Mouse (Mus musculus) erythroid progenitor cell, adult 5-6 weeks (primary cell): ENCODE measurements around the gene Sept3. TPM values are rescaled to one million over a fixed set of nuclear protein-coding genes. Genes with fewer than 3 reads are reported as not detected.

Experiments
- ATAC-seq: replicated peaks from 2 replicates; pipeline ENCODE4 v1.8.0; 2016; ENCODE audit warnings: moderate number of reproducible peaks, mild to moderate bottlenecking, moderate TSS enrichment, inconsistent platforms; ENCODE audit not compliant: poor library complexity, low FRiP score, severe bottlenecking
- total RNA-seq, 2 experiments: library from RNA; stranded (forward) in 1 of 2; stranded (reverse) in 1 of 2; fragments of 150-400 nt in 1 of 2; fragments of 186-747, 209-891 nt in 1 of 2; gene quantifications; 2 replicates each; pipeline versions ENCODE4 v1.2.3 to v1.2.4; 2015 to 2017; ENCODE audit warnings: low replicate concordance in 2 of 2

The Sept3 gene
- total RNA-seq, 2 experiments from 2014 or later, result not detected

- no peak for ATAC-seq
Observed at GRCm38 (mm10) chr15:82268185-82268584, 6.5 kb upstream of the Sept3 start.

GRCm38 (mm10) chr15:82268783-82269182 is 5.9 kb upstream of the Sept3 start:
- no peak for ATAC-seq

GRCm38 (mm10) chr15:82271201-82271600 is 3.5 kb upstream of the Sept3 start:
- peak; percentile 68 for ATAC-seq

GRCm38 (mm10) chr15:82272295-82272694 is 2.4 kb upstream of the Sept3 start:
- no peak for ATAC-seq

- no peak for ATAC-seq
Observed at GRCm38 (mm10) chr15:82274927-82275901, 521 bp downstream of the Sept3 start.

GRCm38 (mm10) chr15:82277591-82277990 is 2.9 kb downstream of the Sept3 start:
- ATAC-seq, result no peak

- no peak for ATAC-seq
Observed at GRCm38 (mm10) chr15:82280638-82281037, 5.9 kb downstream of the Sept3 start.

GRCm38 (mm10) chr15:82286157-82286556 is 11.5 kb downstream of the Sept3 start:
- no peak; the same call in 1 of the 2 replicates for ATAC-seq

- no peak for ATAC-seq
Observed at GRCm38 (mm10) chr15:82290252-82290651, 15.6 kb downstream of the Sept3 start.

GRCm38 (mm10) chr15:82292851-82293250 is 18.2 kb downstream of the Sept3 start:
- no peak for ATAC-seq

- ATAC-seq, result no peak
Observed at GRCm38 (mm10) chr15:82293271-82293711, 18.6 kb downstream of the Sept3 start.

GRCm38 (mm10) chr15:82294059-82294458 is 19.4 kb downstream of the Sept3 start:
- 0 out of 2 replicates have a peak, but pooled peaks have one; percentile 7 for ATAC-seq

GRCm38 (mm10) chr15:82298764-82299561 is 24.3 kb downstream of the Sept3 start, which contains the start of gene Wbp2nl:
TSS of gene Wbp2nl (plus strand) at chr15:82298954.
- peak; percentile 57; the same call in 1 of the 2 replicates for ATAC-seq

GRCm38 (mm10) chr15:82307107-82307506 is 32.4 kb downstream of the Sept3 start:
- no peak for ATAC-seq

- ATAC-seq, result no peak
Observed at GRCm38 (mm10) chr15:82308416-82308815, 33.7 kb downstream of the Sept3 start.

- ATAC-seq, result no peak
Observed at GRCm38 (mm10) chr15:82317839-82318238, 43.1 kb downstream of the Sept3 start.

GRCm38 (mm10) chr15:82319613-82320012 is 44.9 kb downstream of the Sept3 start:
- ATAC-seq, result no peak

- ATAC-seq, result no peak
Observed at GRCm38 (mm10) chr15:82322195-82322594, 47.5 kb downstream of the Sept3 start.

GRCm38 (mm10) chr15:82325382-82325781 is 50.7 kb downstream of the Sept3 start:
- no peak for ATAC-seq

- no peak for ATAC-seq
Observed at GRCm38 (mm10) chr15:82335194-82335593, 60.5 kb downstream of the Sept3 start.
